Mouse (Mus musculus) thymus, adult 2 months (tissue): ENCODE data around the gene F2rl1.

ENCODE experiments used
- CTCF ChIP-seq: fragments of 200-500 bp; IDR thresholded peaks from 2 replicates; pipeline ENCODE4 v1.5.1; 2012; ENCODE audit warnings: mild to moderate bottlenecking, control low read depth, low read length, moderate library complexity, borderline replicate concordance; ENCODE audit not compliant: control insufficient read depth, poor library complexity, insufficient read depth; ENCODE audit errors: extremely low read depth
- POLR2A ChIP-seq: fragments of 200-500 bp; IDR thresholded peaks from 2 replicates; pipeline ENCODE4 v1.6.1; 2012; ENCODE audit warnings: mild to moderate bottlenecking, low read length, control low read depth, moderate library complexity; ENCODE audit not compliant: control insufficient read depth, poor library complexity, insufficient read depth; ENCODE audit errors: extremely low read depth

DNA sequence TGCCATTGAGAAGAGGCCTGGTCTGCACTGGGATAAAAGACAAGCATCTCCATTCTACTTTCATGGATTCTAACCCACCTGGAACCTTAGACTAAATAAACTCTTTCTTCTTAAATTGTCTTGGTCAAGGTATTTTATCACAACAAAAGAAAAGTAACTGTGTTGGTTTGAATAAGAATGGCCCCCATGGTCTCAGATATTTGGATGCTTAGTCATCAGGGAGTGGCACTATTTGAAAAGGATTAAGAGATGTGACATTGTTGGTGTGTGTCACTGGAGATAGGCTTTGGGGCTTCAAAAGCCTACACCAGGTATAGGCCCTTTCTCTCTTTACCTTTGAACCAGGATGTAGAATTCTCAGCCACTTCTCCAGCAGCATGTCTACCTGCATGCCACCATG is 44.3 kb upstream of the F2rl1 start:
- no peak for TF ChIP-seq CTCF
- no peak for TF ChIP-seq POLR2A
